Mouse (Mus musculus): Measurements from ENCODE around the gene Pm20d1. TPM values are rescaled to one million over a fixed set of nuclear protein-coding genes. Genes with fewer than 3 reads are reported as not detected.
A peak's percentile ranks its signal among the peaks of the same experiment; 100 is the strongest.

Gene Pm20d1
- polyA plus RNA-seq, 1 experiment = 2.1 TPM

DNA sequence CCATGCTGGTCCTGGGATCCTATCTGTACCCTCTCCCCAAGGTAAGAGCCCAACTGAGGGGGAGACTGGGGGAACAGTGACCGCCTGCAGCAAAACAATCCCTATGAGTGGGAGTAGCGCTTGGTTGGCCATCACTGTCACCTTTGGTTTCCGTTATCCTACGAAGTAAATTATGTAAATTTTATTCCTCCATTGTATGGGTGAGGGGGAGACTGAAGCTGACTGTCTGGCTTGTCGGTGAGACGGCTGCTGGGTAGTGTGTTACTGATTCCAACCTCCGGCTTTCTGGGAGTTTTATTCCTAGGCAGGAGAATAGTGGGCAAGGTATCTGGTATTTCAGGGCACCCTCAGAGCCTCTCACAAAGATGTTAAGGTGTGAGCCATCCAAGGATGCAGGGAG is 38.4 kb upstream of the Pm20d1 start:
- Histone ChIP-seq H3K27ac (ENCODE audit: insufficient read depth, low read length) (no peak overlapping the region), H3K4me1 (ENCODE audit: control insufficient read depth, insufficient read depth, low read length) (peaks cover 6% of the 10 kb centered on the region; the same call in 1 of the 2 replicates), H3K4me3 (ENCODE audit: insufficient read depth, low read length) (no peak overlapping the region)
- TF ChIP-seq CTCF (IDR thresholded peaks at IDR 0.05; ENCODE audit: extremely low read depth, insufficient read depth, low read length) = no peak
- no peak for TF ChIP-seq POLR2A (IDR thresholded peaks at IDR 0.05; ENCODE audit: extremely low read depth, insufficient read depth, low read length)

DNA sequence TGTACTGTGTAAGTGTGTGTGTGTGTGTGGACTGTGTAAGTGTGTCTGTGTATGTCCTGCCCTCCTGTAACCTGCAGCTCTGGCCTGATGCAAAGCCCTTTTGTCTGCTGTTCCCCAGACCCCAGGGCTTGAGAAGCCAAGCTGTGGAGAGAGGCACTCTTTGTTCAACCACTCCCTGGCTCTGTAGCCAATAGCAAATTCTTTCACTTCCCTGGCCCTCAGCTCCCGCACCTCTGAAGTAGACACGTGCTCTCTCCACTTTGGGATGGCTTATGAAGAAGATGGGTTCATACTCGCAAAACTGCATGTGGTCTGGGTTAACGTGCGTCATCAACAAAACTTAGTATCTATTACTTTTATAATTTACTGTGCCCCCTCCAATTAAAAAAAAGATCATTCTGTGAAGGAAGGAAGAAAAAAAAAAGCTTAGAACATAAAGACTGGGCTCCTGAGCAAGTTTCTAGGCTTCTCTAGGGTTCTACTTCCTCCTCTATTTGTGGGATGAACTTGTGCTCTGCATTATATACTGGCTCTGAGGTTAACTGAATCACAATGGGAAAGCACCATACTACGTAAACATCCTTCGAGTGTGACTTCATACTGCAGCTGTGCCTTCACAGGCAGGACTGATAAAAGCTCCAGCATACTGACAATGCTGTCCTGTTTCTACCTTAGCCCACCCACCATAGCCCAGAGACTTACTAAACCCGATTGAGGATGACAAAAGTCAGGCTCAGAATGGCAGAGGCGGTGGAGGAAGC is 37.3 kb upstream of the Pm20d1 start:
- H3K4me3 ChIP-seq (ENCODE audit: insufficient read depth, low read length) = no peak overlapping the region
- TF ChIP-seq POLR2A (IDR thresholded peaks at IDR 0.05; ENCODE audit: extremely low read depth, insufficient read depth, low read length) (no peak), CTCF (IDR thresholded peaks at IDR 0.05; ENCODE audit: extremely low read depth, insufficient read depth, low read length) (no peak)
- no peak overlapping the region for H3K27ac ChIP-seq (ENCODE audit: insufficient read depth, low read length)
- H3K4me1 ChIP-seq (ENCODE audit: control insufficient read depth, insufficient read depth, low read length) = peaks cover 3% of the 10 kb centered on the region; the same call in 1 of the 2 replicates

DNA sequence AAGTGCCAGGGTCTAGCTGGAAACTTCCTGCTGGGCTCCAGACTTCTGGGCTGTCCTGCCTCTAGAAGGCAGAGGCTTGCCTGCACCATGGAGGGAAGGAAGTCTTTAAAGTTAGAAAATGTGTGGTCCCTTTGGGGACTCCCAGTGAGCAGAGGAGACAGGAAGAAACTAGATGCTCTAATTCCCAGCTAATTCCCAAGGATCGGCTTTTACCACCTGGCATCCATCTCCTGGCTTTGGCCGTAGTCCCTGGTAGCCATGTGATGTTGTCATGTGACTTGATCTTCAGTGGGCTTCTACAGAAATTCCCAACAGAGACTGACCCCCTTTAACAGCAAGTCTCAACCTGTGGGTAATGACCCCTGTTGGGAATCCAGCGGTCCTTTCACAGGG is 36.8 kb upstream of the Pm20d1 start:
- Histone ChIP-seq H3K4me1 (ENCODE audit: control insufficient read depth, insufficient read depth, low read length) (no peaks in the 10 kb centered on the region), H3K27ac (ENCODE audit: insufficient read depth, low read length) (no peak overlapping the region), H3K4me3 (ENCODE audit: insufficient read depth, low read length) (no peak overlapping the region)
- TF ChIP-seq CTCF (IDR thresholded peaks at IDR 0.05; ENCODE audit: extremely low read depth, insufficient read depth, low read length) (no peak), POLR2A (IDR thresholded peaks at IDR 0.05; ENCODE audit: extremely low read depth, insufficient read depth, low read length) (no peak)

GRCm38 (mm10) chr1:131761079-131761831 is 35.9 kb upstream of the Pm20d1 start:
- Histone ChIP-seq H3K27ac (ENCODE audit: insufficient read depth, low read length) (no peak overlapping the region), H3K4me3 (ENCODE audit: insufficient read depth, low read length) (no peak overlapping the region), H3K4me1 (ENCODE audit: control insufficient read depth, insufficient read depth, low read length) (no peaks in the 10 kb centered on the region)
- TF ChIP-seq POLR2A (IDR thresholded peaks at IDR 0.05; ENCODE audit: extremely low read depth, insufficient read depth, low read length) (no peak), CTCF (IDR thresholded peaks at IDR 0.05; ENCODE audit: extremely low read depth, insufficient read depth, low read length) (no peak)

DNA sequence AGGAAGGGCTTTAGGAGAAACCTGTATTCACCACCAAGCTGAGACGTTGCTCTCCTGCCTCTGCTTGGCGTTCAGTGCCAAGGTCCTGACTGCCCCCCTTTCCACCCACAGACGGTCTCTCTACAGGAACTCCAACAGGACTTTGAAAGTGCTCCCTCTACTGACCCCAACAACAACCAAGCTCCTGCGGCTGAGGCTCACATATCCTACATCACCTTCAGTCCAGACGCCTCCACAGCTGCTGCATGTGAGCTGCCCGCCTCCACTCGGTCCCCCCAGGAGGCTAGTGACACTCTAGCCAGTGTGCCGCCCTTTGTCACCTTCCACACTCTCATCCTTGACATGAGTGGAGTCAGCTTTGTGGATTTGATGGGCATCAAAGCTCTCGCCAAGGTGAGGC is 33.5 kb upstream of the Pm20d1 start:
- TF ChIP-seq CTCF (IDR thresholded peaks at IDR 0.05; ENCODE audit: extremely low read depth, insufficient read depth, low read length) (no peak), POLR2A (IDR thresholded peaks at IDR 0.05; ENCODE audit: extremely low read depth, insufficient read depth, low read length) (no peak)
- no peak overlapping the region for H3K4me3 ChIP-seq (ENCODE audit: insufficient read depth, low read length)
- no peaks in the 10 kb centered on the region for H3K4me1 ChIP-seq (ENCODE audit: control insufficient read depth, insufficient read depth, low read length)

GRCm38 (mm10) chr1:131764581-131765338 is 32.4 kb upstream of the Pm20d1 start:
- Histone ChIP-seq H3K4me1 (ENCODE audit: control insufficient read depth, insufficient read depth, low read length) (no peaks in the 10 kb centered on the region), H3K27ac (ENCODE audit: insufficient read depth, low read length) (no peak overlapping the region), H3K4me3 (ENCODE audit: insufficient read depth, low read length) (no peak overlapping the region)
- TF ChIP-seq CTCF (IDR thresholded peaks at IDR 0.05; ENCODE audit: extremely low read depth, insufficient read depth, low read length) = no peak
- no peak for TF ChIP-seq POLR2A (IDR thresholded peaks at IDR 0.05; ENCODE audit: extremely low read depth, insufficient read depth, low read length)

More for the DNA sequence above, 33.5 kb upstream of the Pm20d1 start:
- no peak overlapping the region for H3K27ac ChIP-seq (ENCODE audit: insufficient read depth, low read length)

- peak; percentile 98 for TF ChIP-seq CTCF (IDR thresholded peaks at IDR 0.05; ENCODE audit: extremely low read depth, insufficient read depth, low read length)
- TF ChIP-seq POLR2A (IDR thresholded peaks at IDR 0.05; ENCODE audit: extremely low read depth, insufficient read depth, low read length) = no peak
- Histone ChIP-seq H3K4me3 (ENCODE audit: insufficient read depth, low read length) (no peak overlapping the region), H3K27ac (ENCODE audit: insufficient read depth, low read length) (no peak overlapping the region), H3K4me1 (ENCODE audit: control insufficient read depth, insufficient read depth, low read length) (no peaks in the 10 kb centered on the region)
Measured at GRCm38 (mm10) chr1:131765357-131766001, 31.7 kb upstream of the Pm20d1 start.

- H3K4me3 ChIP-seq (ENCODE audit: insufficient read depth, low read length) = no peak overlapping the region
- H3K4me1 ChIP-seq (ENCODE audit: control insufficient read depth, insufficient read depth, low read length) = peaks cover 2% of the 10 kb centered on the region; the same call in 1 of the 2 replicates
- TF ChIP-seq POLR2A (IDR thresholded peaks at IDR 0.05; ENCODE audit: extremely low read depth, insufficient read depth, low read length) = no peak
- no peak overlapping the region for H3K27ac ChIP-seq (ENCODE audit: insufficient read depth, low read length)
Measured at GRCm38 (mm10) chr1:131769296-131769695, 27.9 kb upstream of the Pm20d1 start.

GRCm38 (mm10) chr1:131770656-131771055 is 26.5 kb upstream of the Pm20d1 start:
- H3K27ac ChIP-seq (ENCODE audit: insufficient read depth, low read length) = 0 out of 2 replicates have a peak overlapping the region, but pooled peaks have one; percentile 2
- TF ChIP-seq POLR2A (IDR thresholded peaks at IDR 0.05; ENCODE audit: extremely low read depth, insufficient read depth, low read length) (no peak), CTCF (IDR thresholded peaks at IDR 0.05; ENCODE audit: extremely low read depth, insufficient read depth, low read length) (no peak)
- peaks cover 2% of the 10 kb centered on the region; the same call in 1 of the 2 replicates for H3K4me1 ChIP-seq (ENCODE audit: control insufficient read depth, insufficient read depth, low read length)
- H3K4me3 ChIP-seq (ENCODE audit: insufficient read depth, low read length) = no peak overlapping the region

Data from cortical plate, adult 2 months (tissue).